In genomic region chr9:88361211-88361909, GRCm38 (mm10) we compare ENCODE assay signal across 9 mouse cellular contexts. TPM values are rescaled to one million over a fixed set of nuclear protein-coding genes. Genes with fewer than 3 reads are reported as not detected.
A peak's percentile ranks its signal among the peaks of the same experiment; 100 is the strongest.
DNase-seq lines count a peak whose midpoint lies in the region; ATAC-seq and TF ChIP-seq lines count a peak whose summit lies in the region.
"Had no signal": no experiment of that assay in that cellular context is flagged by ENCODE, and none has a peak within 500 bp of the region (broad histone marks: within the 10 kb centered on the region; RNA-seq: fewer than 3 reads in every experiment).

No protein-coding gene starts in this region.

- intact Hi-C loops in heart, postnatal 25 days (cut with DNase I), result loop anchor here (5.0 kb wide), 2 partner anchors 34 to 84 kb away; partner anchors contain the start of gene Nt5e
- intact Hi-C loops in left cerebral cortex, postnatal 4 days (cut with DNase I), result loop anchor here (5.0 kb wide), 1 partner anchor 119 kb away; no protein-coding TSS in a partner anchor

- H3K4me2 ChIP-seq in kidney, embryonic 16.5 days (replicated peaks; ENCODE audit: low read depth, low read length), result no peak overlapping the region
- no peak overlapping the region for H3K4me2 ChIP-seq in lung, postnatal 0 days (replicated peaks; ENCODE audit: low read depth, low read length)

- no peaks in the 10 kb centered on the region for H3K4me1 ChIP-seq in kidney, embryonic 16.5 days (ENCODE audit: insufficient read depth, low read length)
- H3K4me1 ChIP-seq in lung, postnatal 0 days (ENCODE audit: insufficient read depth, low read depth, low read length), result no peaks in the 10 kb centered on the region

- no peak for TF ChIP-seq CTCF in lung, postnatal 0 days (IDR thresholded peaks at IDR 0.05)

- DNase-seq in kidney, adult 11 months, result peak; percentile 57
- DNase-seq in adrenal gland, postnatal 25 days, result peak; percentile 34
- DNase-seq in heart, postnatal 25 days (ENCODE audit: low spot score), result peak; percentile 47
- no peak for DNase-seq in lung, postnatal 0 days (ENCODE audit: low spot score)
- no peak for DNase-seq in layer of hippocampus, postnatal 10 days (ENCODE audit: low spot score in 2 of 2)
- DNase-seq in cerebellum, adult 18-20 months, result no peak
- no peak for DNase-seq in left cerebral cortex, postnatal 4 days

- no peak for ATAC-seq in kidney, embryonic 16.5 days (ENCODE audit: low FRiP score, low TSS enrichment)
- ATAC-seq in lung, postnatal 0 days, result peak; percentile 40; the same call in 1 of the 2 replicates

- 75% methylated on average over 14 of the region's 14 CpGs for WGBS in kidney, embryonic 16.5 days
- 58% methylated on average over 14 of the region's 14 CpGs for WGBS in lung, postnatal 0 days

- TF ChIP-seq EP300 in lung, postnatal 0 days (IDR thresholded peaks at IDR 0.05), result no peak

- H3K9me3 ChIP-seq in kidney, embryonic 16.5 days (ENCODE audit: low read length), result no peaks in the 10 kb centered on the region
- no peaks in the 10 kb centered on the region for H3K9me3 ChIP-seq in lung, postnatal 0 days (ENCODE audit: low read length)

- H3K36me3 ChIP-seq in kidney, embryonic 16.5 days (ENCODE audit: insufficient read depth, low read length), result no peaks in the 10 kb centered on the region
- no peaks in the 10 kb centered on the region for H3K36me3 ChIP-seq in lung, postnatal 0 days (ENCODE audit: insufficient read depth, low read length)

- no peak overlapping the region for H3K9ac ChIP-seq in kidney, embryonic 16.5 days (replicated peaks; ENCODE audit: low read length)
- H3K9ac ChIP-seq in lung, postnatal 0 days (replicated peaks; ENCODE audit: low read depth), result no peak overlapping the region

- H3K27ac ChIP-seq in kidney, embryonic 16.5 days (ENCODE audit: low read length), result no peak overlapping the region
- 0 out of 2 replicates have a peak overlapping the region, but pooled peaks have one; percentile 32 for H3K27ac ChIP-seq in lung, postnatal 0 days (ENCODE audit: low read length)

- no peaks in the 10 kb centered on the region for H3K27me3 ChIP-seq in kidney, embryonic 16.5 days (ENCODE audit: insufficient read depth, low read length)
- no peaks in the 10 kb centered on the region for H3K27me3 ChIP-seq in lung, postnatal 0 days (replicated peaks; ENCODE audit: insufficient read depth, low read length)

- H3K4me3 ChIP-seq in kidney, embryonic 16.5 days (ENCODE audit: low read length), result no peak overlapping the region
- H3K4me3 ChIP-seq in lung, postnatal 0 days (ENCODE audit: low read depth, low read length), result no peak overlapping the region
- H3K4me3 ChIP-seq: myocyte had no signal

RNA-seq across cellular contexts. Expression of gene Nt5e, which starts 34.4 kb away (rescaled TPM):
- polyA plus RNA-seq in kidney, embryonic 16.5 days (2015; fragmentation: Nextera tagmentation; extraction: Ambion mirVana), result 2.5 and 3.9 TPM in 2 replicates
- total RNA-seq in adrenal gland, postnatal 25 days (2021), result 11.4 and 12.3 TPM in 2 replicates
- total RNA-seq in heart, postnatal 25 days (2021), result 10 to 100 TPM; 13.3 to 13.9 TPM
- 5.3 and 5.8 TPM in 2 replicates for polyA plus RNA-seq in lung, postnatal 0 days (2015; fragmentation: Nextera tagmentation; extraction: Ambion mirVana)
- total RNA-seq in layer of hippocampus, postnatal 10 days (2021), result 1 to 10 TPM; 3.8 to 4.6 TPM
- total RNA-seq in left cerebral cortex, postnatal 4 days (2021), result 1 to 10 TPM; 2.9 to 3.4 TPM

Comparison
In these comparisons a context has a peak if more than half of its experiments do, and no peak if none do; other contexts are left out.
1. DNase-seq: peak in kidney, adult 11 months (single experiment), adrenal gland, postnatal 25 days (single experiment) and heart, postnatal 25 days (single experiment); none in lung, postnatal 0 days (single experiment), layer of hippocampus, postnatal 10 days (0 of 2), cerebellum, adult 18-20 months (0 of 2) and left cerebral cortex, postnatal 4 days (single experiment).